Mouse (Mus musculus): ENCODE results near the gene Msi2. TPM values are rescaled to one million over a fixed set of nuclear protein-coding genes. Genes with fewer than 3 reads are reported as not detected.

The Msi2 gene
- total RNA-seq, 2 experiments from 2014 or later: 116 to 121 TPM

- peak in 1 of 2 experiments; percentile 47 for DNase-seq (ENCODE audit: low spot score in 2 of 2)
These were observed 35.1 kb downstream of the Msi2 start for GRCm38 (mm10) chr11:88683026-88683770.

- DNase-seq (ENCODE audit: low spot score in 2 of 2): no peak
These were observed 41.0 kb downstream of the Msi2 start for GRCm38 (mm10) chr11:88677350-88677749.

- no peak for DNase-seq (ENCODE audit: low spot score in 2 of 2)
These were observed 41.7 kb downstream of the Msi2 start for GRCm38 (mm10) chr11:88676597-88676996.

GRCm38 (mm10) chr11:88675526-88676353 is 42.6 kb downstream of the Msi2 start:
- DNase-seq (ENCODE audit: low spot score in 2 of 2): no peak

GRCm38 (mm10) chr11:88674075-88674474 is 44.2 kb downstream of the Msi2 start:
- no peak for DNase-seq (ENCODE audit: low spot score in 2 of 2)

GRCm38 (mm10) chr11:88670925-88671324 is 47.4 kb downstream of the Msi2 start:
- DNase-seq (ENCODE audit: low spot score in 2 of 2): no peak

- DNase-seq (ENCODE audit: low spot score in 2 of 2): no peak
These were observed 49.2 kb downstream of the Msi2 start for GRCm38 (mm10) chr11:88669106-88669505.

GRCm38 (mm10) chr11:88668345-88668744 is 50.0 kb downstream of the Msi2 start:
- no peak for DNase-seq (ENCODE audit: low spot score in 2 of 2)

- DNase-seq (ENCODE audit: low spot score in 2 of 2): no peak
These were observed 52.5 kb downstream of the Msi2 start for GRCm38 (mm10) chr11:88665799-88666198.

- DNase-seq (ENCODE audit: low spot score in 2 of 2): no peak
These were observed 56.7 kb downstream of the Msi2 start for GRCm38 (mm10) chr11:88661444-88662180.

GRCm38 (mm10) chr11:88660404-88660803 is 57.9 kb downstream of the Msi2 start:
- no peak for DNase-seq (ENCODE audit: low spot score in 2 of 2)

- no peak for DNase-seq (ENCODE audit: low spot score in 2 of 2)
These were observed 59.4 kb downstream of the Msi2 start for GRCm38 (mm10) chr11:88658926-88659325.

GRCm38 (mm10) chr11:88655786-88656185 is 62.5 kb downstream of the Msi2 start:
- DNase-seq (ENCODE audit: low spot score in 2 of 2): no peak

GRCm38 (mm10) chr11:88655214-88655566 is 63.1 kb downstream of the Msi2 start:
- DNase-seq (ENCODE audit: low spot score in 2 of 2): no peak

- peak in 1 of 2 experiments; percentile 47 for DNase-seq (ENCODE audit: low spot score in 2 of 2)
These were observed 63.7 kb downstream of the Msi2 start for GRCm38 (mm10) chr11:88654391-88655213.

GRCm38 (mm10) chr11:88650275-88650674 is 68.0 kb downstream of the Msi2 start:
- peak; percentile 55 to 84 for DNase-seq (ENCODE audit: low spot score in 2 of 2)

- DNase-seq (ENCODE audit: low spot score in 2 of 2): no peak
These were observed 69.3 kb downstream of the Msi2 start for GRCm38 (mm10) chr11:88649009-88649408.

GRCm38 (mm10) chr11:88648407-88648806 is 69.9 kb downstream of the Msi2 start:
- DNase-seq (ENCODE audit: low spot score in 2 of 2): no peak

GRCm38 (mm10) chr11:88646493-88646892 is 71.8 kb downstream of the Msi2 start:
- peak in 1 of 2 experiments; percentile 36 for DNase-seq (ENCODE audit: low spot score in 2 of 2)

- DNase-seq (ENCODE audit: low spot score in 2 of 2): no peak
These were observed 72.5 kb downstream of the Msi2 start for GRCm38 (mm10) chr11:88645821-88646220.

- DNase-seq (ENCODE audit: low spot score in 2 of 2): peak in 1 of 2 experiments; percentile 53
These were observed 73.6 kb downstream of the Msi2 start for GRCm38 (mm10) chr11:88644719-88645118.

All from layer of hippocampus, postnatal 14 days (tissue).